ENCODE assay signal across 9 mouse cellular contexts in the genomic region with DNA sequence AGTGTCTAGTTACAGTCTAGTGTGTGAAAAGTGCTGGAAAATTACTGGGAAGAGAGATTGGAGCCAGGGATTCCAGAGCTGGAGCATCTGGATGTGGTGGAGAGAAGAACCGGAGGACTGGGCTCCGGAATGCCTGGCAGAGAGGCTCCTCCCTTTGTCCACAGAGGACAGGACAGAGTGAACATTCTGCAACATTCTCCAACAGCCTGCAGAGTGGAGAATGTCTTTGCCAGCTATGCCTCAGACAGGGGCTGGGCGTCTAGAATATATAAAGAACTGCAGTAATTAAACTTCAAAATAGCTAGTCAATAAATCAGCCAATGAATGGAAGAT. TPM values are rescaled to one million over a fixed set of nuclear protein-coding genes. Genes with fewer than 3 reads are reported as not detected.
A peak's percentile ranks its signal among the peaks of the same experiment; 100 is the strongest.
DNase-seq lines count a peak whose midpoint lies in the region; ATAC-seq lines count a peak whose summit lies in the region.
"Had no signal": no experiment of that assay in that cellular context is flagged by ENCODE, and none has a peak within 500 bp of the region (broad histone marks: within the 10 kb centered on the region; RNA-seq: fewer than 3 reads in every experiment).

No protein-coding gene starts in this region.

- H3K4me3 ChIP-seq in heart, embryonic 13.5 days = no peak overlapping the region
- H3K4me3 ChIP-seq in heart, embryonic 10.5 days = no peak overlapping the region; the same call in 1 of the 2 replicates
- peak overlapping the region; percentile 74 for H3K4me3 ChIP-seq in hindbrain, embryonic 13.5 days
- H3K4me3 ChIP-seq in limb, embryonic 13.5 days = peak overlapping the region; percentile 65; the same call in 1 of the 2 replicates

- no peaks in the 10 kb centered on the region for H3K9me3 ChIP-seq in heart, embryonic 13.5 days
- no peaks in the 10 kb centered on the region for H3K9me3 ChIP-seq in heart, embryonic 10.5 days
- H3K9me3 ChIP-seq in hindbrain, embryonic 13.5 days = no peaks in the 10 kb centered on the region
- H3K9me3 ChIP-seq in limb, embryonic 13.5 days = no peaks in the 10 kb centered on the region

- H3K4me1 ChIP-seq in heart, embryonic 13.5 days = peaks cover 8% of the 10 kb centered on the region
- peaks cover 9% of the 10 kb centered on the region for H3K4me1 ChIP-seq in heart, embryonic 10.5 days
- 0 out of 2 replicates have a peak, but pooled peaks cover 6% of the 10 kb centered on the region for H3K4me1 ChIP-seq in hindbrain, embryonic 13.5 days (replicated peaks)
- H3K4me1 ChIP-seq in limb, embryonic 13.5 days = peaks cover 7% of the 10 kb centered on the region; the same call in 1 of the 2 replicates

- ATAC-seq in heart, embryonic 13.5 days (ENCODE audit: extremely low read depth, insufficient number of reproducible peaks, low FRiP score, low TSS enrichment) = no peak
- no peak for ATAC-seq in hindbrain, embryonic 13.5 days (ENCODE audit: low FRiP score)
- ATAC-seq in limb, embryonic 13.5 days (ENCODE audit: low FRiP score, low read depth) = no peak

- DNase-seq in heart, embryonic 10.5 days (ENCODE audit: low spot score) = no peak
- peak; percentile 26 for DNase-seq in 3T3-L1 (ENCODE audit: low read depth, low spot score)
- no peak for DNase-seq in thymus, postnatal 14 days
- no peak for DNase-seq in heart, adult 9 months (ENCODE audit: low spot score in 2 of 2)
- no peak for DNase-seq in urinary bladder, postnatal 14 days (ENCODE audit: low spot score)
- DNase-seq: thymus, postnatal 4 days had no signal

- peak overlapping the region; percentile 98 for H3K4me2 ChIP-seq in heart, embryonic 13.5 days
- H3K4me2 ChIP-seq in hindbrain, embryonic 13.5 days = peak overlapping the region; percentile 92
- H3K4me2 ChIP-seq in limb, embryonic 13.5 days (replicated peaks) = peak overlapping the region; percentile 98

- no peak overlapping the region for H3K27ac ChIP-seq in heart, embryonic 13.5 days (replicated peaks)
- H3K27ac ChIP-seq in heart, embryonic 10.5 days = no peak overlapping the region
- H3K27ac ChIP-seq in hindbrain, embryonic 13.5 days = no peak overlapping the region
- no peak overlapping the region for H3K27ac ChIP-seq in limb, embryonic 13.5 days

- H3K9ac ChIP-seq in heart, embryonic 13.5 days = no peak overlapping the region
- H3K9ac ChIP-seq in hindbrain, embryonic 13.5 days = peak overlapping the region; percentile 81; the same call in 1 of the 2 replicates
- no peak overlapping the region for H3K9ac ChIP-seq in limb, embryonic 13.5 days

- peaks cover 12% of the 10 kb centered on the region for H3K27me3 ChIP-seq in heart, embryonic 13.5 days (replicated peaks)
- peaks cover 10% of the 10 kb centered on the region for H3K27me3 ChIP-seq in heart, embryonic 10.5 days (ENCODE audit: insufficient read depth, poor library complexity, severe bottlenecking)
- 0 out of 2 replicates have a peak, but pooled peaks cover 6% of the 10 kb centered on the region for H3K27me3 ChIP-seq in hindbrain, embryonic 13.5 days
- peaks cover 14% of the 10 kb centered on the region for H3K27me3 ChIP-seq in limb, embryonic 13.5 days

- H3K36me3 ChIP-seq in heart, embryonic 13.5 days = no peaks in the 10 kb centered on the region
- no peaks in the 10 kb centered on the region for H3K36me3 ChIP-seq in heart, embryonic 10.5 days
- H3K36me3 ChIP-seq in hindbrain, embryonic 13.5 days = no peaks in the 10 kb centered on the region
- H3K36me3 ChIP-seq in limb, embryonic 13.5 days = no peaks in the 10 kb centered on the region

- WGBS in heart, embryonic 13.5 days = 51% methylated on average over 3 of the region's 3 CpGs
- WGBS in heart, embryonic 10.5 days = 66% methylated on average over 3 of the region's 3 CpGs
- 71% methylated on average over 3 of the region's 3 CpGs for WGBS in hindbrain, embryonic 13.5 days
- 41% methylated on average over 3 of the region's 3 CpGs for WGBS in limb, embryonic 13.5 days

RNA-seq across cellular contexts. Expression of gene Gm4952, which starts 2.7 kb away (rescaled TPM):
- 0.10 and 0.12 TPM in 2 replicates for polyA plus RNA-seq in heart, embryonic 13.5 days (2015; fragmentation: Nextera tagmentation; extraction: Ambion mirVana)
- 0.10 and 0.17 TPM in 2 replicates for polyA plus RNA-seq in heart, embryonic 10.5 days (2016; fragmentation: Nextera tagmentation; extraction: Ambion mirVana)
- polyA plus RNA-seq in hindbrain, embryonic 13.5 days (2015; fragmentation: Nextera tagmentation; extraction: Ambion mirVana) = 0.19 TPM in 1 of 2 replicates, not detected in the other
- polyA plus RNA-seq in limb, embryonic 13.5 days (2015; fragmentation: Nextera tagmentation; extraction: Ambion mirVana) = 0.15 TPM in 1 of 2 replicates, not detected in the other

RNA-seq across cellular contexts. Expression of gene Glyat, which starts 36.1 kb away (rescaled TPM):
- polyA plus RNA-seq in heart, embryonic 13.5 days (2015; fragmentation: Nextera tagmentation; extraction: Ambion mirVana) = 0.05 TPM in 1 of 2 replicates, not detected in the other
- polyA plus RNA-seq in heart, embryonic 10.5 days (2016; fragmentation: Nextera tagmentation; extraction: Ambion mirVana) = not detected in 2 replicates
- 0.05 TPM in 1 of 2 replicates, not detected in the other for polyA plus RNA-seq in hindbrain, embryonic 13.5 days (2015; fragmentation: Nextera tagmentation; extraction: Ambion mirVana)
- not detected in 2 replicates for polyA plus RNA-seq in limb, embryonic 13.5 days (2015; fragmentation: Nextera tagmentation; extraction: Ambion mirVana)

RNA-seq across cellular contexts. Expression of gene Fam111a, which starts 51.5 kb away (rescaled TPM):
- polyA plus RNA-seq in heart, embryonic 13.5 days (2015; fragmentation: Nextera tagmentation; extraction: Ambion mirVana) = 16.9 and 17.5 TPM in 2 replicates
- polyA plus RNA-seq in heart, embryonic 10.5 days (2016; fragmentation: Nextera tagmentation; extraction: Ambion mirVana) = 20.4 and 21.3 TPM in 2 replicates
- polyA plus RNA-seq in hindbrain, embryonic 13.5 days (2015; fragmentation: Nextera tagmentation; extraction: Ambion mirVana) = 7.8 and 8.0 TPM in 2 replicates
- 17.5 and 19.3 TPM in 2 replicates for polyA plus RNA-seq in limb, embryonic 13.5 days (2015; fragmentation: Nextera tagmentation; extraction: Ambion mirVana)

Comparison
In these comparisons a context has a peak if more than half of its experiments do, and no peak if none do; other contexts are left out.
1. H3K4me3 ChIP-seq: peak in hindbrain, embryonic 13.5 days (single experiment) and limb, embryonic 13.5 days (single experiment); none in heart, embryonic 13.5 days (single experiment) and heart, embryonic 10.5 days (single experiment).
2. Peak in every context shown above with its lines, with median percentiles within 50 percentile points of each other: H3K4me2 ChIP-seq.